Mouse (Mus musculus): Measurements from ENCODE around the gene 1810009A15Rik.

GRCm38 (mm10) chr19:8872266-8872840 is 16.3 kb upstream of the 1810009A15Rik start:
- no peak for TF ChIP-seq CTCF (conservative IDR thresholded peaks at IDR 0.05; ENCODE audit: low read length)
- no peak for TF ChIP-seq NANOG (IDR thresholded peaks at IDR 0.05; ENCODE audit: borderline replicate concordance, low read length)
- TF ChIP-seq POU5F1 (IDR thresholded peaks at IDR 0.05; ENCODE audit: borderline replicate concordance, low read length), result no peak

All from E14TG2a.4 (cell line).